Mouse (Mus musculus) lung, postnatal 10 days (tissue): ENCODE results near the gene Snai3.

ENCODE experiments used
- DNase-seq: peaks from one replicate; pipeline ENCODE4 v3.0.0; 2021

Gene Snai3

GRCm38 (mm10) chr8:122459218-122459900 lies 1.2 kb downstream of the Snai3 start:
- DNase-seq = peak; percentile 50

- DNase-seq = no peak
These were observed 3.4 kb downstream of the Snai3 start for GRCm38 (mm10) chr8:122457171-122457570.

GRCm38 (mm10) chr8:122454409-122454808 lies 6.1 kb downstream of the Snai3 start:
- DNase-seq = no peak

- DNase-seq = no peak
These were observed 8.4 kb downstream of the Snai3 start for GRCm38 (mm10) chr8:122452154-122452553.

GRCm38 (mm10) chr8:122451161-122451703 lies 9.3 kb downstream of the Snai3 start:
- DNase-seq = no peak

GRCm38 (mm10) chr8:122445203-122445602 lies 15.3 kb downstream of the Snai3 start:
- DNase-seq = no peak

GRCm38 (mm10) chr8:122444058-122444748 lies 16.3 kb downstream of the Snai3 start:
- peak; percentile 94 for DNase-seq

GRCm38 (mm10) chr8:122443262-122444006 lies 17.1 kb downstream of the Snai3 start, which contains the start of gene Mvd:
TSS of gene Mvd (minus strand) at chr8:122443422.
- peak; percentile 100 for DNase-seq

GRCm38 (mm10) chr8:122442781-122443180 lies 17.8 kb downstream of the Snai3 start:
- DNase-seq = no peak

- DNase-seq = no peak
These were observed 18.2 kb downstream of the Snai3 start for GRCm38 (mm10) chr8:122442356-122442755.

GRCm38 (mm10) chr8:122441326-122441725 lies 19.2 kb downstream of the Snai3 start:
- DNase-seq = no peak

- DNase-seq = no peak
These were observed 21.2 kb downstream of the Snai3 start for GRCm38 (mm10) chr8:122439336-122439735.

- peak; percentile 56 for DNase-seq
These were observed 22.7 kb downstream of the Snai3 start for GRCm38 (mm10) chr8:122437708-122438331.

GRCm38 (mm10) chr8:122436586-122437125 lies 23.9 kb downstream of the Snai3 start:
- no peak for DNase-seq

GRCm38 (mm10) chr8:122436146-122436545 lies 24.4 kb downstream of the Snai3 start:
- DNase-seq = no peak

GRCm38 (mm10) chr8:122435375-122435774 lies 25.2 kb downstream of the Snai3 start:
- no peak for DNase-seq

- no peak for DNase-seq
These were observed 27.1 kb downstream of the Snai3 start for GRCm38 (mm10) chr8:122433269-122433905.

- peak; percentile 94 for DNase-seq
These were observed 27.9 kb downstream of the Snai3 start, which contains the start of gene Cyba for GRCm38 (mm10) chr8:122432443-122433268. TSS of gene Cyba (minus strand) at chr8:122432930.

GRCm38 (mm10) chr8:122431694-122432442 lies 28.7 kb downstream of the Snai3 start:
- DNase-seq = peak; percentile 42

GRCm38 (mm10) chr8:122430646-122431045 lies 29.9 kb downstream of the Snai3 start:
- no peak for DNase-seq
